Mouse (Mus musculus): ENCODE data around the gene Ulk2.

DNA sequence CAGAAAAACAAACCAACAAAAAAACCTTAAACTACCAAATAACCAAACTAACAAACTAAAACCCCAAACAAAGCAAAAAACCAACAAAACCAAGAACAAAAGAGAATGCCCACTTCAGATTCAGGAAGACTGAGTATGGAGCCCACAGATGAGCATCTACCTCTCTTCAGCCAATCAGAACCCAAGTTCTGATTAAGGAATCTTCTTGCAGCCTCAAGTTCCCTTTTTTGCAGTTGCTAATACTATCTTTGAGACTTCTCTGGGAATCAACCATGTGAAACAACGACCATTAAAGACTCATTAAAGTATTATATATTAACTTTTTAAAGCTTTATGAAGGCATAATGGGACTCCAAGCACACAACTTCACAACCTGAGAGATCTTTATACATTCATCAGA lies 117.6 kb downstream of the Ulk2 start:
- TF ChIP-seq CTCF (IDR thresholded peaks at IDR 0.05; ENCODE audit: low read depth, low read length) (no peak), GATA1 (IDR thresholded peaks at IDR 0.05; ENCODE audit: borderline replicate concordance, low read length) (no peak), POLR2AphosphoS5 (IDR thresholded peaks at IDR 0.05; ENCODE audit: insufficient replicate concordance, low read depth, low read length) (no peak)
